Mouse (Mus musculus) CH12.LX (cell line): ENCODE measurements around the gene Rhbdl1. TPM values are rescaled to one million over a fixed set of nuclear protein-coding genes. Genes with fewer than 3 reads are reported as not detected.

ENCODE experiments used
- DNase-seq: peaks from one replicate; pipeline ENCODE4 v3.0.0-alpha.2; 2013; ENCODE audit errors: extremely low read depth
- H3K27ac ChIP-seq: 2 replicates; pipeline ENCODE4 v1.5.1; 2012; ENCODE audit warnings: low read depth, mild to moderate bottlenecking, control low read depth, moderate library complexity; ENCODE audit not compliant: insufficient read depth
- H3K27me3 ChIP-seq: replicated peaks from 2 replicates; pipeline ENCODE3; 2012; ENCODE audit warnings: inconsistent platforms
- H3K36me3 ChIP-seq, 2 experiments: replicated peaks in 1 of 2; 2 replicates each; pipeline versions ENCODE3 to v1.6.1; 2012; ENCODE audit warnings: inconsistent platforms in 1 of 2, low read length in 1 of 2, mild to moderate bottlenecking in 1 of 2, mixed read lengths in 1 of 2, moderate library complexity in 1 of 2; ENCODE audit not compliant: control insufficient read depth in 1 of 2, insufficient read depth in 1 of 2
- H3K4me1 ChIP-seq, 2 experiments: 2 replicates each; pipeline ENCODE4 v1.6.1; 2012; ENCODE audit warnings: inconsistent platforms in 1 of 2, moderate library complexity in 1 of 2; ENCODE audit not compliant: insufficient read depth in 2 of 2, control insufficient read depth in 1 of 2
- H3K4me2 ChIP-seq: 2 replicates; pipeline ENCODE4 v1.6.1; 2012; ENCODE audit warnings: low read depth, mild to moderate bottlenecking, control low read depth; ENCODE audit not compliant: poor library complexity, insufficient read depth, severe bottlenecking
- H3K4me3 ChIP-seq, 3 experiments: fragments of 150-350 bp in 1 of 3; sonication (generic) in 1 of 3; replicated peaks in 1 of 3; 2 replicates each; pipeline versions ENCODE3 to v1.5.1; 2011 to 2012; ENCODE audit warnings: low read depth in 2 of 3, low read length in 2 of 3, mild to moderate bottlenecking in 2 of 3, moderate library complexity in 2 of 3, control low read depth in 1 of 3, improper control_type of control experiment in 1 of 3, inconsistent platforms in 1 of 3, mixed read lengths in 1 of 3; ENCODE audit not compliant: poor library complexity in 1 of 3
- H3K79me2 ChIP-seq: replicated peaks from 2 replicates; pipeline ENCODE4 v1.6.1; 2012; ENCODE audit warnings: mild to moderate bottlenecking, moderate library complexity; ENCODE audit not compliant: control insufficient read depth, poor library complexity, insufficient read depth, severe bottlenecking; ENCODE audit errors: extremely low read depth
- H3K9ac ChIP-seq: 2 replicates; pipeline ENCODE4 v1.6.1; 2012; ENCODE audit warnings: low read depth, mild to moderate bottlenecking, control low read depth, moderate library complexity; ENCODE audit not compliant: insufficient read depth
- H3K9me3 ChIP-seq: replicated peaks from 2 replicates; pipeline ENCODE3; 2012; ENCODE audit warnings: low read length, inconsistent platforms, mixed read lengths
- BHLHE40 ChIP-seq: IDR thresholded peaks from 2 replicates; pipeline ENCODE4 v1.6.1; 2011; ENCODE audit warnings: mild to moderate bottlenecking, low read depth, low read length, improper control_type of control experiment
- CHD1 ChIP-seq: IDR thresholded peaks from 2 replicates; pipeline ENCODE4 v1.6.1; 2012; ENCODE audit warnings: low read depth, low read length, improper control_type of control experiment, inconsistent platforms
- CTCF ChIP-seq, 2 experiments: IDR thresholded peaks in 1 of 2; conservative IDR thresholded peaks in 1 of 2; 2 replicates each; pipeline ENCODE4 v1.5.1; 2011 to 2012; ENCODE audit warnings: low read depth in 2 of 2, low read length in 2 of 2, improper control_type of control experiment in 1 of 2, inconsistent platforms in 1 of 2, mild to moderate bottlenecking in 1 of 2, moderate library complexity in 1 of 2
- E2F4 ChIP-seq: IDR thresholded peaks from 2 replicates; pipeline ENCODE4 v1.6.1; 2011; ENCODE audit warnings: low read depth, low read length, improper control_type of control experiment; ENCODE audit not compliant: insufficient replicate concordance
- GABPA ChIP-seq: IDR thresholded peaks from 2 replicates; pipeline ENCODE4 v1.6.1; 2012; ENCODE audit warnings: low read depth, low read length, improper control_type of control experiment, inconsistent platforms; ENCODE audit not compliant: insufficient replicate concordance
- HCFC1 ChIP-seq: IDR thresholded peaks from 2 replicates; pipeline ENCODE4 v1.6.1; 2012; ENCODE audit warnings: low read depth, mild to moderate bottlenecking, inconsistent platforms, low read length, improper control_type of control experiment
- IRF4 ChIP-seq: IDR thresholded peaks from 2 replicates; pipeline ENCODE4 v1.6.1; 2014; ENCODE audit warnings: low read depth, mild to moderate bottlenecking, inconsistent platforms, low read length, improper control_type of control experiment
- JUND ChIP-seq: conservative IDR thresholded peaks from 2 replicates; pipeline ENCODE4 v1.6.1; 2011; ENCODE audit warnings: low read depth, low read length, improper control_type of control experiment
- MAX ChIP-seq: IDR thresholded peaks from 2 replicates; pipeline ENCODE4 v1.6.1; 2011; ENCODE audit warnings: low read length, improper control_type of control experiment
- MAZ ChIP-seq: IDR thresholded peaks from 2 replicates; pipeline ENCODE4 v1.6.1; 2012; ENCODE audit warnings: low read depth, mild to moderate bottlenecking, inconsistent platforms, low read length, improper control_type of control experiment, moderate library complexity
- NELFE ChIP-seq: IDR thresholded peaks from 2 replicates; pipeline ENCODE4 v1.6.1; 2011; ENCODE audit warnings: low read depth, low read length, improper control_type of control experiment
- NRF1 ChIP-seq: IDR thresholded peaks from 2 replicates; pipeline ENCODE4 v1.6.1; 2014; ENCODE audit warnings: low read depth, mild to moderate bottlenecking, inconsistent platforms, low read length, improper control_type of control experiment, moderate library complexity
- RCOR1 ChIP-seq: conservative IDR thresholded peaks from 2 replicates; pipeline ENCODE4 v1.6.1; 2012; ENCODE audit warnings: low read depth, mild to moderate bottlenecking, inconsistent platforms, low read length, improper control_type of control experiment
- SIN3A ChIP-seq: IDR thresholded peaks from 2 replicates; pipeline ENCODE4 v1.6.1; 2012; ENCODE audit warnings: low read length, improper control_type of control experiment, inconsistent platforms
- SMC3 ChIP-seq: IDR thresholded peaks from 2 replicates; pipeline ENCODE4 v1.6.1; 2011; ENCODE audit warnings: low read depth, low read length, improper control_type of control experiment
- TCF12 ChIP-seq: IDR thresholded peaks from 2 replicates; pipeline ENCODE4 v1.6.1; 2014; ENCODE audit warnings: low read depth, mild to moderate bottlenecking, inconsistent platforms, low read length, improper control_type of control experiment
- UBTF ChIP-seq: IDR thresholded peaks from 2 replicates; pipeline ENCODE4 v1.6.1; 2012; ENCODE audit warnings: low read depth, mild to moderate bottlenecking, inconsistent platforms, low read length, improper control_type of control experiment, moderate library complexity
- USF1 ChIP-seq: IDR thresholded peaks from 2 replicates; pipeline ENCODE4 v1.6.1; 2014; ENCODE audit warnings: low read depth, mild to moderate bottlenecking, inconsistent platforms, low read length, improper control_type of control experiment
- USF2 ChIP-seq: conservative IDR thresholded peaks from 2 replicates; pipeline ENCODE4 v1.6.1; 2011; ENCODE audit warnings: low read depth, low read length, improper control_type of control experiment
- ZC3H11A ChIP-seq: IDR thresholded peaks from 2 replicates; pipeline ENCODE4 v1.6.1; 2012; ENCODE audit warnings: low read depth, mild to moderate bottlenecking, inconsistent platforms, low read length, improper control_type of control experiment
- ZKSCAN1 ChIP-seq: IDR thresholded peaks from 2 replicates; pipeline ENCODE4 v1.6.1; 2012; ENCODE audit warnings: low read depth, inconsistent platforms, low read length, improper control_type of control experiment, borderline replicate concordance
- dilution Hi-C: fragments of 300-500 bp; cut with MboI; formaldehyde crosslinking; loops from 2 replicates; pipeline ENCODE4 v1.14.3; 2020; ENCODE audit warnings: low sequenced_read_pairs; ENCODE audit not compliant: extremely low pct_unique_long_range_greater_than_20kb, extremely low pct_ligation_motif_present
- in situ Hi-C: fragments of 300-500 bp; cut with MboI; formaldehyde crosslinking; loops from 3 replicates; pipeline ENCODE4 v1.14.3; 2019; ENCODE audit warnings: low sequenced_read_pairs, low pct_ligation_motif_present, low pct_unique_long_range_greater_than_20kb, mixed read lengths
- polyA plus RNA-seq: library from polyadenylated mRNA; unstranded; fragments of >175 nt; gene quantifications from 2 replicates; pipeline ENCODE4 v1.2.1, GENCODE M21; 2012; ENCODE audit warnings: low read depth; ENCODE audit not compliant: insufficient read length
- total RNA-seq, 2 experiments: library from RNA; depleted of rRNA; stranded (reverse); fragments of 300-350 nt in 1 of 2; fragments of >200 nt in 1 of 2; gene quantifications; 2 replicates each; pipeline ENCODE4 v1.2.3; 2012 to 2014

Gene Rhbdl1
- total and polyA plus RNA-seq, 3 experiments = 1.9 to 2.8 TPM; not detected in 1

DNA sequence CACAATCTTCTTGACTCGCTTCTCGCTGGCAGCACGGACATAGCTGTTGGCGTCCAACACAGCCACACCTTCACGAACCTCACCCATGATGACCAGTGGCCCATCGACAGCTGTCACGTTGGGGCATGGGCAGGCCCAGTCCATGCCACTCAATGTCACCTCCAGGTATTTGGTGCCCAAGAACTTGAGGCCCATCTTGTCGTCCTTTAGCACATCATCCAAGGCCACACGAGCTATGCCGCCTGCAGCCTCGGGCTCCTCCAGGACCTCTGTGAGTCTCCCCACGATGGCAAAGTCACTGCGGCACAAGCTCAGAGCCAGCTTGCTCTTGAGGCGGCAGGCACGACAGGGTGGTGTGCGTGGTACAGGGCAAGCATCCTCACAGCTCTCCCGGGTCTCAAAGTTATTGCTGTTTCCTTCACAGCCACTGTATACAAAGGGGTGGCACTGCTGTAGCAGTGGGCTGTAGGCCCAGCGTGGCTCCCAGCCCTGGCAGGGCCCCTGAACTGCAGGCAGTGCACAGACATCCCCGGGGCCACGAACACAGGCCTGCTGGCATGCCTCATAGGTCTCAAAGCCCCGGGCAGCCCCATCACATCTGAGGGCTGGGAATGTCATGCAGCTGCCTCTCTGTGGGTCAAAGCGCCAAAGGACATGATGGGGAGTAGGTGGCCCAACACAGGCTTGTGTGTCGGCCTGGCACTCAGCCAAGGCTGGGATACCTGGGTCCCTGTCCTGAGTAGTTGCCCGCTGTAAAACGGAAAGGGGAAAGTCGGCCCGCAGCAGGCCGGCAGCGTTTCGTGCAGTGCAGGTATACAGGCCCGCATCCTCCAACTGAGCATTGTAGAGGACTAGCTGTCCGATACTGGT is 40.9 kb upstream of the Rhbdl1 start:
- no peak overlapping the region for H3K9ac ChIP-seq
- H3K4me2 ChIP-seq = no peak overlapping the region
- peaks cover 6 to 18% of the 10 kb centered on the region in 2 experiments for H3K4me1 ChIP-seq
- TF ChIP-seq BHLHE40 = no peak
- TF ChIP-seq JUND = no peak
- no peak for TF ChIP-seq NRF1
- TF ChIP-seq GABPA = no peak
- TF ChIP-seq TCF12 = no peak
- no peak for TF ChIP-seq CHD1
- no peak for TF ChIP-seq UBTF
- TF ChIP-seq HCFC1 = no peak
- no peak for TF ChIP-seq MAZ
- TF ChIP-seq ZC3H11A = no peak
- TF ChIP-seq MAX = no peak
- no peak for TF ChIP-seq SIN3A
- no peak for TF ChIP-seq CTCF (conservative IDR thresholded peaks at IDR 0.05 in 1 of 2, IDR thresholded peaks at IDR 0.05 in 1 of 2; ENCODE audit: low read depth in 2 of 2, low read length in 2 of 2)
- no peak for TF ChIP-seq ZKSCAN1
- TF ChIP-seq USF2 = no peak
- TF ChIP-seq USF1 = no peak
- TF ChIP-seq NELFE = no peak
- TF ChIP-seq IRF4 = no peak
- TF ChIP-seq E2F4 = no peak
- TF ChIP-seq SMC3 = no peak
- dilution Hi-C loops (no loop called here), in situ Hi-C loops (no loop called here)
- H3K36me3 ChIP-seq = peaks cover 40 to 64% of the 10 kb centered on the region in 2 experiments
- H3K4me3 ChIP-seq = no peak overlapping the region
- peaks cover 3% of the 10 kb centered on the region for H3K27me3 ChIP-seq
- H3K9me3 ChIP-seq = no peaks in the 10 kb centered on the region
- no peak overlapping the region for H3K27ac ChIP-seq
- no peaks in the 10 kb centered on the region for H3K79me2 ChIP-seq
- DNase-seq = no peak

DNA sequence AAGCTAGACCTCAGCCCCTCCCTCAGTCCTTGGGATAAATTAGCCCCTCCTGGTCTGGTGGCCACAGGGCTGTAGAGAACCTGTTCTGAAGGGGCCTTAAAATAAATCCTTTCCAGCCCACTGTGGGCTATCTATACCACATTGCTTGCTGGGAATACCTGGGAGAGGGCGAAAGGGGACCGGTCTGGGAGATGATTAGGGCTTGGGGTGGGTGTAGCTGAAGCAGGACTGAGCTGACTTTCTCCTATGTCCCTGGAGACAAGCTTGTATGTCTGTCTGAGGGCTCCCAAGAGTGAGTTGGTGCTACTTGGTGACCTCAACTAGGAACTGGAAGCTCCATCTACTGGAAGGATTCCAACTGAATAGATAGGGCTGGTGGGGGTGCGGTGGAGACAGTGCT is 39.9 kb upstream of the Rhbdl1 start:
- no peak overlapping the region for H3K9ac ChIP-seq
- DNase-seq = no peak
- TF ChIP-seq RCOR1 (no peak), E2F4 (no peak), NRF1 (no peak)
- H3K27ac ChIP-seq = no peak overlapping the region
- peaks cover 31 to 54% of the 10 kb centered on the region in 2 experiments for H3K36me3 ChIP-seq
- no peaks in the 10 kb centered on the region for H3K9me3 ChIP-seq
- in situ Hi-C loops (no loop called here), dilution Hi-C loops (no loop called here)
- no peaks in the 10 kb centered on the region for H3K79me2 ChIP-seq
- peaks cover 12% of the 10 kb centered on the region for H3K27me3 ChIP-seq
- no peak overlapping the region for H3K4me3 ChIP-seq
- peaks cover 6 to 18% of the 10 kb centered on the region in 2 experiments for H3K4me1 ChIP-seq
- no peak overlapping the region; the same call in 1 of the 2 replicates for H3K4me2 ChIP-seq
